Mouse (Mus musculus): ENCODE data around the gene Prrg2. TPM values are rescaled to one million over a fixed set of nuclear protein-coding genes. Genes with fewer than 3 reads are reported as not detected.

The Prrg2 gene
- polyA plus RNA-seq, 1 experiment from 2014 or later: 13.4 TPM

GRCm38 (mm10) chr7:45092828-45093515 is 30.5 kb upstream of the Prrg2 start:
- 68% methylated on average over 12 of the region's 12 CpGs for WGBS
- no peak overlapping the region for H3K4me2 ChIP-seq (ENCODE audit: low read length)
- peaks cover 8% of the 10 kb centered on the region; the same call in 1 of the 2 replicates for H3K4me1 ChIP-seq (ENCODE audit: control insufficient read depth, insufficient read depth, low read length)
- no peak overlapping the region for H3K4me3 ChIP-seq (ENCODE audit: low read depth, low read length)
- ATAC-seq (no peak), DNase-seq (ENCODE audit: low spot score) (no peak)
- H3K27ac ChIP-seq (ENCODE audit: low read depth, low read length): no peak overlapping the region
- no peaks in the 10 kb centered on the region for H3K27me3 ChIP-seq (replicated peaks; ENCODE audit: control insufficient read depth, insufficient read depth, low read length)
- no peaks in the 10 kb centered on the region for H3K36me3 ChIP-seq (ENCODE audit: control insufficient read depth, insufficient read depth, low read length)
- H3K9ac ChIP-seq (ENCODE audit: low read length): no peak overlapping the region
- H3K9me3 ChIP-seq (replicated peaks; ENCODE audit: control insufficient read depth, low read length): no peaks in the 10 kb centered on the region

- peaks cover 8% of the 10 kb centered on the region; the same call in 1 of the 2 replicates for H3K4me1 ChIP-seq (ENCODE audit: control insufficient read depth, insufficient read depth, low read length)
- no peaks in the 10 kb centered on the region for H3K9me3 ChIP-seq (replicated peaks; ENCODE audit: control insufficient read depth, low read length)
- H3K36me3 ChIP-seq (ENCODE audit: control insufficient read depth, insufficient read depth, low read length): 0 out of 2 replicates have a peak, but pooled peaks cover under 1% of the 10 kb centered on the region
- peak within 1 kb of the TSS; percentile 57 for H3K9ac ChIP-seq (ENCODE audit: low read length)
- DNase-seq (ENCODE audit: low spot score): peak; percentile 95
- WGBS: under 1% methylated on average over 16 of the region's 16 CpGs
- no peaks in the 10 kb centered on the region for H3K27me3 ChIP-seq (replicated peaks; ENCODE audit: control insufficient read depth, insufficient read depth, low read length)
- peak within 1 kb of the TSS; percentile 60 for H3K4me2 ChIP-seq (ENCODE audit: low read length)
- peak; percentile 96 for ATAC-seq
- no peak within 1 kb of the TSS for H3K27ac ChIP-seq (ENCODE audit: low read depth, low read length)
- peak within 1 kb of the TSS; percentile 31 for H3K4me3 ChIP-seq (ENCODE audit: low read depth, low read length)
These were observed 29.6 kb upstream of the Prrg2 start, which contains the start of gene Rcn3 for GRCm38 (mm10) chr7:45092048-45092447. TSS of gene Rcn3 (minus strand) at chr7:45092221.

- ATAC-seq (peak; percentile 63), DNase-seq (ENCODE audit: low spot score) (no peak)
- Histone ChIP-seq H3K4me1 (ENCODE audit: control insufficient read depth, insufficient read depth, low read length) (peaks cover 8% of the 10 kb centered on the region; the same call in 1 of the 2 replicates), H3K27ac (ENCODE audit: low read depth, low read length) (no peak overlapping the region), H3K4me3 (ENCODE audit: low read depth, low read length) (peak overlapping the region; percentile 31), H3K4me2 (ENCODE audit: low read length) (peak overlapping the region; percentile 60), H3K36me3 (ENCODE audit: control insufficient read depth, insufficient read depth, low read length) (peaks cover 6% of the 10 kb centered on the region; the same call in 1 of the 2 replicates), H3K27me3 (replicated peaks; ENCODE audit: control insufficient read depth, insufficient read depth, low read length) (no peaks in the 10 kb centered on the region), H3K9ac (ENCODE audit: low read length) (peak overlapping the region; percentile 57), H3K9me3 (replicated peaks; ENCODE audit: control insufficient read depth, low read length) (no peaks in the 10 kb centered on the region)
- WGBS: 14% methylated on average over 35 of the region's 35 CpGs
These were observed 28.8 kb upstream of the Prrg2 start for GRCm38 (mm10) chr7:45091001-45091990.

- Histone ChIP-seq H3K4me2 (ENCODE audit: low read length) (no peak overlapping the region), H3K27me3 (replicated peaks; ENCODE audit: control insufficient read depth, insufficient read depth, low read length) (no peaks in the 10 kb centered on the region), H3K9ac (ENCODE audit: low read length) (no peak overlapping the region), H3K4me3 (ENCODE audit: low read depth, low read length) (no peak overlapping the region), H3K36me3 (ENCODE audit: control insufficient read depth, insufficient read depth, low read length) (peaks cover 13% of the 10 kb centered on the region), H3K27ac (ENCODE audit: low read depth, low read length) (no peak overlapping the region), H3K4me1 (ENCODE audit: control insufficient read depth, insufficient read depth, low read length) (peaks cover 8% of the 10 kb centered on the region; the same call in 1 of the 2 replicates), H3K9me3 (replicated peaks; ENCODE audit: control insufficient read depth, low read length) (no peaks in the 10 kb centered on the region)
- no peak for ATAC-seq
- no peak for DNase-seq (ENCODE audit: low spot score)
- 83% methylated on average over 13 of the region's 13 CpGs for WGBS
These were observed 27.9 kb upstream of the Prrg2 start for GRCm38 (mm10) chr7:45090251-45090977.

- no peak for DNase-seq (ENCODE audit: low spot score)
- no peak for ATAC-seq
- H3K4me1 ChIP-seq (ENCODE audit: control insufficient read depth, insufficient read depth, low read length): peaks cover 8% of the 10 kb centered on the region; the same call in 1 of the 2 replicates
- H3K36me3 ChIP-seq (ENCODE audit: control insufficient read depth, insufficient read depth, low read length): peaks cover 20% of the 10 kb centered on the region
- H3K4me2 ChIP-seq (ENCODE audit: low read length): no peak overlapping the region
- H3K4me3 ChIP-seq (ENCODE audit: low read depth, low read length): no peak overlapping the region
- no peaks in the 10 kb centered on the region for H3K27me3 ChIP-seq (replicated peaks; ENCODE audit: control insufficient read depth, insufficient read depth, low read length)
- no peak overlapping the region for H3K27ac ChIP-seq (ENCODE audit: low read depth, low read length)
- H3K9ac ChIP-seq (ENCODE audit: low read length): no peak overlapping the region
- H3K9me3 ChIP-seq (replicated peaks; ENCODE audit: control insufficient read depth, low read length): no peaks in the 10 kb centered on the region
- 94% methylated on average over 17 of the region's 17 CpGs for WGBS
These were observed 26.1 kb upstream of the Prrg2 start for GRCm38 (mm10) chr7:45088597-45088996.

- Histone ChIP-seq H3K4me1 (ENCODE audit: control insufficient read depth, insufficient read depth, low read length) (peaks cover 2% of the 10 kb centered on the region; the same call in 1 of the 2 replicates), H3K36me3 (ENCODE audit: control insufficient read depth, insufficient read depth, low read length) (peaks cover 27% of the 10 kb centered on the region), H3K4me3 (ENCODE audit: low read depth, low read length) (no peak overlapping the region), H3K27me3 (replicated peaks; ENCODE audit: control insufficient read depth, insufficient read depth, low read length) (no peaks in the 10 kb centered on the region), H3K27ac (ENCODE audit: low read depth, low read length) (no peak overlapping the region), H3K9ac (ENCODE audit: low read length) (no peak overlapping the region), H3K4me2 (ENCODE audit: low read length) (no peak overlapping the region), H3K9me3 (replicated peaks; ENCODE audit: control insufficient read depth, low read length) (no peaks in the 10 kb centered on the region)
- no peak for ATAC-seq
- 79% methylated on average over 4 of the region's 4 CpGs for WGBS
- DNase-seq (ENCODE audit: low spot score): no peak
These were observed 23.6 kb upstream of the Prrg2 start for GRCm38 (mm10) chr7:45086084-45086483.

- Histone ChIP-seq H3K4me3 (ENCODE audit: low read depth, low read length) (no peak overlapping the region), H3K4me2 (ENCODE audit: low read length) (no peak overlapping the region), H3K4me1 (ENCODE audit: control insufficient read depth, insufficient read depth, low read length) (no peaks in the 10 kb centered on the region), H3K9me3 (replicated peaks; ENCODE audit: control insufficient read depth, low read length) (no peaks in the 10 kb centered on the region), H3K27me3 (replicated peaks; ENCODE audit: control insufficient read depth, insufficient read depth, low read length) (no peaks in the 10 kb centered on the region), H3K9ac (ENCODE audit: low read length) (no peak overlapping the region), H3K36me3 (ENCODE audit: control insufficient read depth, insufficient read depth, low read length) (peaks cover 27% of the 10 kb centered on the region), H3K27ac (ENCODE audit: low read depth, low read length) (no peak overlapping the region)
- no peak for DNase-seq (ENCODE audit: low spot score)
- 90% methylated on average over 22 of the region's 22 CpGs for WGBS
- no peak for ATAC-seq
These were observed 20.9 kb upstream of the Prrg2 start for GRCm38 (mm10) chr7:45083300-45083890.
